Comparison of ENCODE assay signal across 16 mouse cellular contexts in genomic region chr19:50210456-50210855, GRCm38 (mm10).
A peak's percentile ranks its signal among the peaks of the same experiment; 100 is the strongest.
DNase-seq lines count a peak whose midpoint lies in the region; ATAC-seq lines count a peak whose summit lies in the region.
"Had no signal": no experiment of that assay in that cellular context is flagged by ENCODE, and none has a peak within 500 bp of the region (broad histone marks: within the 10 kb centered on the region; RNA-seq: fewer than 3 reads in every experiment).

No protein-coding gene starts in this region.

- ATAC-seq in megakaryocyte-erythroid progenitor cell, adult 5-6 weeks (replicated peaks; ENCODE audit: low FRiP score, low TSS enrichment, poor library complexity, severe bottlenecking), result no peak
- ATAC-seq: activated CD4-positive, CD25-positive, alpha-beta regulatory T cell, adult 4 months; forebrain, embryonic 14.5 days; hindbrain, postnatal 0 days; Patski had no signal

- intact Hi-C loops in left cerebral cortex, postnatal 4 days (cut with DNase I), result no loop called here

- DNase-seq in embryo, embryonic 10 days (ENCODE audit: low spot score), result peak; percentile 5
- no peak for DNase-seq in embryo, embryonic 9.5 days (ENCODE audit: extremely low spot score)
- peak; percentile 17 for DNase-seq in left cerebral cortex, postnatal 4 days
- no peak for DNase-seq in left cerebral cortex, adult 11 months (ENCODE audit: low spot score)
- peak; percentile 11 for DNase-seq in right cerebral cortex, postnatal 4 days
- DNase-seq in right cerebral cortex, postnatal 14 days, result no peak
- DNase-seq: adrenal gland, postnatal 14 days; cerebellum, adult 2 months; gastrocnemius, postnatal 36 days; heart, adult 11 months; heart, postnatal 36 days had no signal

Comparison
In these comparisons a context has a peak if more than half of its experiments do, and no peak if none do; other contexts are left out.
1. DNase-seq: peak in embryo, embryonic 10 days (single experiment), left cerebral cortex, postnatal 4 days (single experiment) and right cerebral cortex, postnatal 4 days (single experiment); none in embryo, embryonic 9.5 days (single experiment), left cerebral cortex, adult 11 months (single experiment) and right cerebral cortex, postnatal 14 days (single experiment).